Mouse (Mus musculus) kidney, embryonic 16.5 days (tissue): ENCODE results near the gene Jagn1. TPM values are rescaled to one million over a fixed set of nuclear protein-coding genes. Genes with fewer than 3 reads are reported as not detected.

Experiments
- ATAC-seq: fragments of 200-750 bp; cut with Nextera tagmentation; 2 replicates; pipeline ENCODE4 v1.8.0; 2017; ENCODE audit warnings: moderate TSS enrichment; ENCODE audit not compliant: low FRiP score, low TSS enrichment
- H3K27ac ChIP-seq: fragments of 300-500 bp; sonication (generic); 2 replicates; pipeline ENCODE4 v1.5.1; 2014; ENCODE audit warnings: low read length
- H3K27me3 ChIP-seq: fragments of 300-500 bp; sonication (generic); 2 replicates; pipeline ENCODE4 v1.6.1; 2014; ENCODE audit warnings: low read length, control low read depth, mixed read lengths; ENCODE audit not compliant: insufficient read depth
- H3K36me3 ChIP-seq: fragments of 300-500 bp; sonication (generic); 2 replicates; pipeline ENCODE4 v1.6.1; 2014; ENCODE audit warnings: low read length, control low read depth, mixed read lengths; ENCODE audit not compliant: insufficient read depth
- H3K4me1 ChIP-seq: fragments of 300-500 bp; sonication (generic); 2 replicates; pipeline ENCODE4 v1.6.1; 2014; ENCODE audit warnings: low read length, control low read depth, mixed read lengths; ENCODE audit not compliant: insufficient read depth
- H3K4me2 ChIP-seq: fragments of 300-500 bp; sonication (generic); replicated peaks from 2 replicates; pipeline ENCODE4 v1.6.1; 2014; ENCODE audit warnings: low read depth, low read length
- H3K4me3 ChIP-seq: fragments of 300-500 bp; sonication (generic); 2 replicates; pipeline ENCODE4 v1.5.1; 2014; ENCODE audit warnings: mild to moderate bottlenecking, low read length
- H3K9ac ChIP-seq: fragments of 300-500 bp; sonication (generic); replicated peaks from 2 replicates; pipeline ENCODE4 v1.6.1; 2014; ENCODE audit warnings: low read length
- H3K9me3 ChIP-seq: fragments of 300-500 bp; sonication (generic); 2 replicates; pipeline ENCODE4 v1.6.1; 2016; ENCODE audit warnings: low read length, control low read depth
- WGBS: fragments of 180-500 bp; shearing (Covaris S2); extraction: QIAGEN DNeasy Blood & Tissue Kit; methylation state at CpG from one replicate; pipeline ENCODE4 v1.1.7; 2014; 5-methylcytosine and 5-hydroxymethylcytosine counted together
- polyA plus RNA-seq: library from polyadenylated mRNA; unstranded; fragments of >200 nt; fragmentation: Nextera tagmentation; extraction: Ambion mirVana; gene quantifications from 2 replicates; pipeline ENCODE4 v1.2.1, GENCODE M21; 2015

Jagn1 gene
- polyA plus RNA-seq, 1 experiment from 2014 or later = 121 TPM

- peaks cover 28% of the 10 kb centered on the region for H3K4me1 ChIP-seq
- H3K4me2 ChIP-seq = no peak overlapping the region
- peak overlapping the region; percentile 37; the same call in 1 of the 2 replicates for H3K9ac ChIP-seq
- no peak for ATAC-seq
- peaks cover 5% of the 10 kb centered on the region; the same call in 1 of the 2 replicates for H3K27me3 ChIP-seq
- H3K36me3 ChIP-seq = no peaks in the 10 kb centered on the region
- H3K4me3 ChIP-seq = no peak overlapping the region
- no peaks in the 10 kb centered on the region for H3K9me3 ChIP-seq
- no peak overlapping the region for H3K27ac ChIP-seq
- WGBS = 67% methylated on average over 3 of the region's 3 CpGs
These were observed 26.1 kb downstream of the Jagn1 start for GRCm38 (mm10) chr6:113468512-113468911.

GRCm38 (mm10) chr6:113469021-113469420, 26.7 kb downstream of the Jagn1 start:
- Histone ChIP-seq H3K27ac (no peak overlapping the region), H3K27me3 (peaks cover 5% of the 10 kb centered on the region; the same call in 1 of the 2 replicates), H3K4me2 (peak overlapping the region; percentile 73), H3K4me1 (peaks cover 28% of the 10 kb centered on the region), H3K36me3 (no peaks in the 10 kb centered on the region), H3K4me3 (peak overlapping the region; percentile 37), H3K9me3 (no peaks in the 10 kb centered on the region), H3K9ac (peak overlapping the region; percentile 63)
- ATAC-seq = peak; percentile 64
- 6% methylated on average over 9 of the region's 9 CpGs for WGBS

- no peak overlapping the region for H3K27ac ChIP-seq
- H3K9ac ChIP-seq = peak overlapping the region; percentile 63
- ATAC-seq = peak; percentile 52
- H3K9me3 ChIP-seq = no peaks in the 10 kb centered on the region
- peak overlapping the region; percentile 73 for H3K4me2 ChIP-seq
- WGBS = 1% methylated on average over 31 of the region's 31 CpGs
- peaks cover 28% of the 10 kb centered on the region for H3K4me1 ChIP-seq
- peak overlapping the region; percentile 37 for H3K4me3 ChIP-seq
- H3K36me3 ChIP-seq = no peaks in the 10 kb centered on the region
- H3K27me3 ChIP-seq = peaks cover 5% of the 10 kb centered on the region; the same call in 1 of the 2 replicates
These were observed 27.1 kb downstream of the Jagn1 start for GRCm38 (mm10) chr6:113469432-113469831.

GRCm38 (mm10) chr6:113471297-113471936, 29.0 kb downstream of the Jagn1 start, which contains the start of gene Il17rc:
Gene Il17rc, plus strand, starts transcription at chr6:113471427.
- H3K4me3 ChIP-seq = peak within 1 kb of the TSS; percentile 40
- WGBS = 20% methylated on average over 12 of the region's 12 CpGs
- peaks cover 5% of the 10 kb centered on the region; the same call in 1 of the 2 replicates for H3K27me3 ChIP-seq
- H3K36me3 ChIP-seq = no peaks in the 10 kb centered on the region
- H3K9ac ChIP-seq = peak within 1 kb of the TSS; percentile 73
- no peaks in the 10 kb centered on the region for H3K9me3 ChIP-seq
- peaks cover 28% of the 10 kb centered on the region for H3K4me1 ChIP-seq
- H3K4me2 ChIP-seq = peak within 1 kb of the TSS; percentile 62
- ATAC-seq = peak; percentile 76
- H3K27ac ChIP-seq = peak within 1 kb of the TSS; percentile 78

- H3K36me3 ChIP-seq = no peaks in the 10 kb centered on the region
- peaks cover 5% of the 10 kb centered on the region for H3K27me3 ChIP-seq
- peak overlapping the region; percentile 73; the same call in 1 of the 2 replicates for H3K9ac ChIP-seq
- H3K4me2 ChIP-seq = peak overlapping the region; percentile 62
- no peaks in the 10 kb centered on the region for H3K9me3 ChIP-seq
- H3K27ac ChIP-seq = peak overlapping the region; percentile 78; the same call in 1 of the 2 replicates
- WGBS = 75% methylated on average over 10 of the region's 10 CpGs
- no peak for ATAC-seq
- H3K4me3 ChIP-seq = no peak overlapping the region
- H3K4me1 ChIP-seq = peaks cover 28% of the 10 kb centered on the region
These were observed 29.7 kb downstream of the Jagn1 start for GRCm38 (mm10) chr6:113472061-113472460.

GRCm38 (mm10) chr6:113473246-113473645, 30.9 kb downstream of the Jagn1 start:
- no peak for ATAC-seq
- no peak overlapping the region for H3K9ac ChIP-seq
- H3K4me3 ChIP-seq = no peak overlapping the region
- H3K27me3 ChIP-seq = peaks cover 5% of the 10 kb centered on the region
- H3K4me2 ChIP-seq = no peak overlapping the region
- no peak overlapping the region for H3K27ac ChIP-seq
- H3K9me3 ChIP-seq = no peaks in the 10 kb centered on the region
- peaks cover 28% of the 10 kb centered on the region for H3K4me1 ChIP-seq
- 68% methylated on average over 2 of the region's 2 CpGs for WGBS
- H3K36me3 ChIP-seq = no peaks in the 10 kb centered on the region

- Histone ChIP-seq H3K27ac (no peak overlapping the region), H3K9me3 (no peaks in the 10 kb centered on the region), H3K4me3 (no peak overlapping the region), H3K4me2 (no peak overlapping the region), H3K9ac (no peak overlapping the region), H3K27me3 (peaks cover 5% of the 10 kb centered on the region), H3K4me1 (peaks cover 28% of the 10 kb centered on the region), H3K36me3 (no peaks in the 10 kb centered on the region)
- WGBS = 79% methylated on average over 6 of the region's 6 CpGs
- ATAC-seq = no peak
These were observed 31.3 kb downstream of the Jagn1 start for GRCm38 (mm10) chr6:113473715-113474114.

- no peak for ATAC-seq
- Histone ChIP-seq H3K9me3 (no peaks in the 10 kb centered on the region), H3K9ac (no peak overlapping the region), H3K27me3 (peaks cover 16% of the 10 kb centered on the region; the same call in 1 of the 2 replicates), H3K36me3 (no peaks in the 10 kb centered on the region), H3K4me1 (peaks cover 13% of the 10 kb centered on the region; the same call in 1 of the 2 replicates), H3K27ac (no peak overlapping the region), H3K4me2 (no peak overlapping the region), H3K4me3 (no peak overlapping the region)
- 30% methylated on average over 7 of the region's 7 CpGs for WGBS
These were observed 35.0 kb downstream of the Jagn1 start for GRCm38 (mm10) chr6:113477353-113477752.

- H3K4me2 ChIP-seq = no peak overlapping the region
- H3K36me3 ChIP-seq = no peaks in the 10 kb centered on the region
- 80% methylated on average over 10 of the region's 10 CpGs for WGBS
- H3K27me3 ChIP-seq = peaks cover 16% of the 10 kb centered on the region; the same call in 1 of the 2 replicates
- H3K4me1 ChIP-seq = peaks cover 16% of the 10 kb centered on the region
- ATAC-seq = no peak
- H3K9me3 ChIP-seq = no peaks in the 10 kb centered on the region
- no peak overlapping the region for H3K27ac ChIP-seq
- no peak overlapping the region for H3K9ac ChIP-seq
- H3K4me3 ChIP-seq = no peak overlapping the region
These were observed 36.5 kb downstream of the Jagn1 start for GRCm38 (mm10) chr6:113478906-113479305.
